Mouse (Mus musculus): ENCODE data around the gene Gm12216.

GRCm38 (mm10) chr11:53780262-53780661 is 78.8 kb downstream of the Gm12216 start:
- no peak for TF ChIP-seq CTCF (IDR thresholded peaks at IDR 0.05)
- TF ChIP-seq EP300 (IDR thresholded peaks at IDR 0.05; ENCODE audit: insufficient read depth, low read depth, low read length): no peak
